In the genomic region with DNA sequence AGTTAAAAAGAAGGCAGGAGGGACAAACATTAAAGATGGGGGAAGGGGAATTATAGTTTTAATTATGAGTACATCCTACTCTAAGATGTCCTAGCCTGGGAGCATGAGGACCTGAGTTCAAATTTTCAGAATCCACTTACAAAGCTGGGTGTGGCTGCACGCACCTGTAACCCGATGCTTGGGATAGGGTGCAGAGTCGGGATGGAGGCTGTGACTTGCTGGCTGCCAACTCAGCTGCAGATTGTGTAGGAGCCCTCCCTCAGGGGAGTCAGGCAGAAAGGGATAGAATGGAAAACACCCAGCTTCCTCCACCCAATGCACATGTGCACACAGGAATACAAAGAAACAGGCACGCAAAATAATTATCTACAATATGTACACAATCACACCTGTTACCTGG, we compare ENCODE assay signal across 22 mouse cellular contexts. TPM values are rescaled to one million over a fixed set of nuclear protein-coding genes. Genes with fewer than 3 reads are reported as not detected.
A peak's percentile ranks its signal among the peaks of the same experiment; 100 is the strongest.
DNase-seq lines count a peak whose midpoint lies in the region; ATAC-seq and TF ChIP-seq lines count a peak whose summit lies in the region.
"Had no signal": no experiment of that assay in that cellular context is flagged by ENCODE, and none has a peak within 500 bp of the region (broad histone marks: within the 10 kb centered on the region; RNA-seq: fewer than 3 reads in every experiment).

No protein-coding gene starts in this region.

- DNase-seq in cerebellum, adult 9-11 months: peak; percentile 8
- DNase-seq in cerebellum, adult 8-10 months: no peak
- DNase-seq in midbrain, embryonic 11.5 days (ENCODE audit: low spot score, missing footprints): peak; percentile 54
- DNase-seq in midbrain, embryonic 10.5 days (ENCODE audit: low spot score): no peak
- DNase-seq in adrenal gland, adult 8-10 months: no peak
- DNase-seq: adrenal gland, adult 2 months; adrenal gland, postnatal 10 days; adrenal gland, postnatal 14 days; adrenal gland, postnatal 25 days; adrenal gland, postnatal 36 days; B cell, adult 2 months; cerebellum, adult 11 months; cerebellum, adult 11-12 months; cerebellum, adult 18-20 months; cerebellum, adult 2 months; cerebellum, adult 9-10 months had no signal

- no peaks in the 10 kb centered on the region for H3K9me3 ChIP-seq in midbrain, embryonic 11.5 days (ENCODE audit: control insufficient read depth, low read length)
- no peaks in the 10 kb centered on the region for H3K9me3 ChIP-seq in midbrain, embryonic 10.5 days (replicated peaks)
- no peaks in the 10 kb centered on the region for H3K9me3 ChIP-seq in ES-Bruce4 (replicated peaks; ENCODE audit: control insufficient read depth, insufficient read depth, low read length, poor library complexity, severe bottlenecking)

- TF ChIP-seq POLR2A in ES-Bruce4 (IDR thresholded peaks at IDR 0.05; ENCODE audit: insufficient read depth, low read length): no peak

- H3K9ac ChIP-seq in midbrain, embryonic 11.5 days (ENCODE audit: low read length): no peak overlapping the region
- no peak overlapping the region for H3K9ac ChIP-seq in ES-Bruce4 (ENCODE audit: low read depth, poor library complexity, severe bottlenecking)

- peaks cover 24% of the 10 kb centered on the region for H3K27me3 ChIP-seq in midbrain, embryonic 11.5 days (ENCODE audit: control insufficient read depth, insufficient read depth, low read length)
- peaks cover 66% of the 10 kb centered on the region for H3K27me3 ChIP-seq in midbrain, embryonic 10.5 days (ENCODE audit: low read depth, poor library complexity, severe bottlenecking)
- no peaks in the 10 kb centered on the region for H3K27me3 ChIP-seq in ES-Bruce4 (ENCODE audit: control insufficient read depth, insufficient read depth, low read length, poor library complexity, severe bottlenecking)

- H3K36me3 ChIP-seq in midbrain, embryonic 11.5 days (ENCODE audit: control insufficient read depth, insufficient read depth, low read length): no peaks in the 10 kb centered on the region
- H3K36me3 ChIP-seq in midbrain, embryonic 10.5 days: no peaks in the 10 kb centered on the region
- no peaks in the 10 kb centered on the region for H3K36me3 ChIP-seq in ES-Bruce4 (ENCODE audit: control insufficient read depth, insufficient read depth, low read length, poor library complexity, severe bottlenecking)
- H3K36me3 ChIP-seq: G1E had no signal

- H3K4me3 ChIP-seq in midbrain, embryonic 11.5 days (ENCODE audit: low read depth, low read length): no peak overlapping the region
- no peak overlapping the region for H3K4me3 ChIP-seq in midbrain, embryonic 10.5 days
- no peak overlapping the region for H3K4me3 ChIP-seq in ES-Bruce4 (ENCODE audit: low read depth, low read length)

- 74% methylated on average over 4 of the region's 4 CpGs for WGBS in midbrain, embryonic 11.5 days
- WGBS in midbrain, embryonic 10.5 days: 63% methylated on average over 4 of the region's 4 CpGs

- no peak for ATAC-seq in midbrain, embryonic 11.5 days (ENCODE audit: low FRiP score)
- ATAC-seq: activated CD4-positive, CD25-positive, alpha-beta regulatory T cell, adult 4 months; CD4-positive, CD25-positive, alpha-beta regulatory T cell, adult 4 months; Patski had no signal

- H3K4me2 ChIP-seq in midbrain, embryonic 11.5 days: no peak overlapping the region

- H3K27ac ChIP-seq in midbrain, embryonic 11.5 days (ENCODE audit: low read depth, low read length): no peak overlapping the region
- no peak overlapping the region for H3K27ac ChIP-seq in midbrain, embryonic 10.5 days (replicated peaks)
- peak overlapping the region; percentile 49 for H3K27ac ChIP-seq in ES-Bruce4 (ENCODE audit: insufficient read depth, low read length)

- peak; percentile 78; the same call in 1 of the 2 replicates for TF ChIP-seq EP300 in ES-Bruce4 (IDR thresholded peaks at IDR 0.05; ENCODE audit: insufficient read depth, low read depth, low read length)

- no peak for TF ChIP-seq CTCF in ES-Bruce4 (IDR thresholded peaks at IDR 0.05; ENCODE audit: low read depth, low read length)

- no peaks in the 10 kb centered on the region; the same call in 1 of the 2 replicates for H3K4me1 ChIP-seq in midbrain, embryonic 11.5 days (ENCODE audit: control insufficient read depth, insufficient read depth, low read length)
- peaks cover 13% of the 10 kb centered on the region for H3K4me1 ChIP-seq in midbrain, embryonic 10.5 days
- H3K4me1 ChIP-seq in ES-Bruce4 (ENCODE audit: control insufficient read depth, insufficient read depth, low read length): peaks cover 2% of the 10 kb centered on the region

RNA-seq across cellular contexts. Expression of gene Rap1gap2, which starts 2.7 kb away (rescaled TPM):
- polyA plus RNA-seq in midbrain, embryonic 11.5 days (2014; fragmentation: Nextera tagmentation; extraction: Ambion mirVana): 2.5 TPM in 2 replicates
- 0.88 and 2.1 TPM in 2 replicates for polyA plus RNA-seq in midbrain, embryonic 10.5 days (2016; fragmentation: Nextera tagmentation; extraction: Ambion mirVana)
- 4.0 and 5.7 TPM in 2 replicates for polyA plus RNA-seq in ES-Bruce4 (2011; ENCODE audit: insufficient read depth, insufficient read length, low read depth, missing spikeins)
- total RNA-seq in adrenal gland, adult 8-10 months (2022): 10 to 100 TPM in 2 of 4 experiments, 1 to 10 TPM in 2; 8.2 to 19.6 (median 12.7) TPM

RNA-seq across cellular contexts. Expression of gene Ccdc92b, which starts 6.0 kb away (rescaled TPM):
- 1.1 and 1.6 TPM in 2 replicates for polyA plus RNA-seq in midbrain, embryonic 11.5 days (2014; fragmentation: Nextera tagmentation; extraction: Ambion mirVana)
- polyA plus RNA-seq in midbrain, embryonic 10.5 days (2016; fragmentation: Nextera tagmentation; extraction: Ambion mirVana): 0.62 and 0.67 TPM in 2 replicates
- polyA plus RNA-seq in ES-Bruce4 (2011; ENCODE audit: insufficient read depth, insufficient read length, low read depth, missing spikeins): 4.8 and 5.3 TPM in 2 replicates
- total RNA-seq in adrenal gland, adult 8-10 months (2022): 1 to 10 TPM; 3.9 to 7.0 (median 4.5) TPM
- total RNA-seq: CH12.LX had no signal
- polyA plus RNA-seq: activated CD4-positive, CD25-positive, alpha-beta regulatory T cell, adult 4 months; CD4-positive, CD25-positive, alpha-beta regulatory T cell, adult 4 months; G1E had no signal

RNA-seq across cellular contexts. Expression of gene Cluh, which starts 35.9 kb away (rescaled TPM):
- polyA plus RNA-seq in midbrain, embryonic 11.5 days (2014; fragmentation: Nextera tagmentation; extraction: Ambion mirVana): 9.2 and 10.8 TPM in 2 replicates
- 25.5 and 26.2 TPM in 2 replicates for polyA plus RNA-seq in midbrain, embryonic 10.5 days (2016; fragmentation: Nextera tagmentation; extraction: Ambion mirVana)
- polyA plus RNA-seq in ES-Bruce4 (2011; ENCODE audit: insufficient read depth, insufficient read length, low read depth, missing spikeins): 33.3 and 33.4 TPM in 2 replicates
- total RNA-seq in adrenal gland, adult 8-10 months (2022): 100 to 1,000 TPM; 198 to 241 (median 220) TPM

Comparison
In these comparisons a context has a peak if more than half of its experiments do, and no peak if none do; other contexts are left out.
1. DNase-seq: peak in cerebellum, adult 9-11 months (single experiment) and midbrain, embryonic 11.5 days (single experiment); none in cerebellum, adult 8-10 months (single experiment), midbrain, embryonic 10.5 days (single experiment) and adrenal gland, adult 8-10 months (single experiment).